In the genomic region with DNA sequence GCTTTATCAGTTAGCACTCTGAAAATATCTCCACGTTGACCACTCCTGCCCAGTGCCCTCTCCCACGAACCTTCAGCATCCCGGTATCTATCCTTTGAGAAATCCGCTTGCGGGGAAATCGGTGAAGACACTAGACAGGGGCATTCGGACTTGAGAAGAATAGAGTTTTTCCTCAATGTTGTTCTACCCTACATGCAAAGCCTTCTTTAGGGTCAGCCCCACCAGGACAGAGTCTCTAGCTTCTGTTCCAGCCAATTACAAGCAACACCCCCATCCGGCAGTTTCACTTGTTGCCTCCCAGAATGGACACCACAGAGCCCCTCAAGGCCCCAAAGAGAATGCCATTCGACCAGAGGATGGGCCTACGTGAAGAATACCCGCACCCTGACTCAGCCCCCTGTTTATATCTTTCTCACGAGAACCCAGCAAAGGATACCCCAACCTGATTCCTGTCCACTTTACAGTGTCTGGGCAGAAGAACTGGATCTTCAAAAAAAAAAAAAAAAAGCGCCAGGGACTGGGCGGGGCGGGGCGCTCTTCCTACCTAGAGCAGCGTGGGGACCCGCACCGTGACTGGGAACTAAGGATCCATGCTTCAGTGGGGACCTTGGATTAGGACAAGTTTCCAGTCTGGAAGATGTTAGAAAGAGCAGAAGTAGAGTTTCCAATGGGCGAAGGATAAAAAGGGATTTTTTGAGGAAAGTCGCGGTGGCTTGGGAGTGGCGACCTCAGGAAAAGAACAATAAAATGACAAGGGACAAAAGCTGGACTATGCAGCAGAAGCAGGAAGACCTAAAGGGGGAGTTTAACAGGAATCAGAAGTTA, we compare ENCODE assay signal across 8 mouse cellular contexts. TPM values are rescaled to one million over a fixed set of nuclear protein-coding genes. Genes with fewer than 3 reads are reported as not detected.
A peak's percentile ranks its signal among the peaks of the same experiment; 100 is the strongest.
DNase-seq lines count a peak whose midpoint lies in the region; ATAC-seq and TF ChIP-seq lines count a peak whose summit lies in the region.

Gene Cdh11, minus strand, starts transcription at position 51 of the 825 bp plus-strand sequence.

- peaks cover 30% of the 10 kb centered on the region for H3K4me1 ChIP-seq in embryonic facial prominence, embryonic 10.5 days
- peaks cover 15% of the 10 kb centered on the region for H3K4me1 ChIP-seq in hindbrain, embryonic 12.5 days
- no peaks in the 10 kb centered on the region for H3K4me1 ChIP-seq in liver, embryonic 14.5 days (replicated peaks; ENCODE audit: control insufficient read depth in 2 of 2, insufficient read depth in 2 of 2, low read length in 1 of 2)

- ATAC-seq in hindbrain, embryonic 12.5 days (ENCODE audit: low FRiP score): no peak; the same call in 1 of the 2 replicates
- ATAC-seq in liver, embryonic 14.5 days (ENCODE audit: insufficient read depth): no peak

- peak within 1 kb of the TSS; percentile 83 for H3K4me3 ChIP-seq in left cerebral cortex, adult 2 months
- peak within 1 kb of the TSS; percentile 81 for H3K4me3 ChIP-seq in embryonic facial prominence, embryonic 10.5 days
- H3K4me3 ChIP-seq in hindbrain, embryonic 12.5 days: peak within 1 kb of the TSS; percentile 65
- peak within 1 kb of the TSS; percentile 18 to 25; a peak in 2 of 4 replicates for H3K4me3 ChIP-seq in liver, embryonic 14.5 days (ENCODE audit: insufficient read depth in 1 of 2, low read depth in 2 of 2, low read length in 2 of 2)

- no peak for TF ChIP-seq CTCF in left cerebral cortex, adult 2 months (IDR thresholded peaks at IDR 0.05)
- TF ChIP-seq CTCF in liver, embryonic 14.5 days (IDR thresholded peaks at IDR 0.05; ENCODE audit: low read depth): no peak

- H3K9me3 ChIP-seq in embryonic facial prominence, embryonic 10.5 days: no peaks in the 10 kb centered on the region
- H3K9me3 ChIP-seq in hindbrain, embryonic 12.5 days (replicated peaks): no peaks in the 10 kb centered on the region
- no peaks in the 10 kb centered on the region for H3K9me3 ChIP-seq in liver, embryonic 14.5 days (ENCODE audit: control insufficient read depth, low read length)

- peak within 1 kb of the TSS; percentile 91 for H3K9ac ChIP-seq in hindbrain, embryonic 12.5 days
- no peak within 1 kb of the TSS for H3K9ac ChIP-seq in liver, embryonic 14.5 days (replicated peaks)

- peak in 1 of 2 experiments; percentile 26 for DNase-seq in left cerebral cortex, adult 2 months (ENCODE audit: extremely low spot score in 1 of 2, low spot score in 2 of 2)
- no peak for DNase-seq in left cerebral cortex, adult 11 months (ENCODE audit: low spot score)
- DNase-seq in embryonic facial prominence, embryonic 10.5 days (ENCODE audit: low spot score): peak; percentile 56
- no peak for DNase-seq in liver, embryonic 14.5 days (ENCODE audit: low read depth in 3 of 3, low spot score in 3 of 3)
- DNase-seq in yolk sac, embryonic 10.5 days (ENCODE audit: low spot score): peak; percentile 26
- DNase-seq in spleen, adult 18-20 months: no peak
- DNase-seq in frontal cortex, postnatal 14 days (ENCODE audit: low spot score in 2 of 2): no peak

- H3K4me2 ChIP-seq in hindbrain, embryonic 12.5 days (replicated peaks): peak within 1 kb of the TSS; percentile 87
- H3K4me2 ChIP-seq in liver, embryonic 14.5 days (ENCODE audit: low read depth): peak within 1 kb of the TSS; percentile 13

- WGBS in embryonic facial prominence, embryonic 10.5 days: under 1% methylated on average over 23 of the region's 23 CpGs
- 1% methylated on average over 23 of the region's 23 CpGs for WGBS in hindbrain, embryonic 12.5 days
- under 1% methylated on average over 23 of the region's 23 CpGs for WGBS in liver, embryonic 14.5 days (ENCODE audit: insufficient replicate concordance)

- peak within 1 kb of the TSS; percentile 93 for H3K27ac ChIP-seq in left cerebral cortex, adult 2 months
- peak within 1 kb of the TSS; percentile 99 for H3K27ac ChIP-seq in embryonic facial prominence, embryonic 10.5 days (replicated peaks)
- H3K27ac ChIP-seq in hindbrain, embryonic 12.5 days: peak within 1 kb of the TSS; percentile 93
- no peak within 1 kb of the TSS for H3K27ac ChIP-seq in liver, embryonic 14.5 days

- intact Hi-C loops in left cerebral cortex, adult 2 months (cut with DNase I): loop anchor here (2.0 to 10.0 kb wide), 8 partner anchors 271 to 1931 kb away; no protein-coding TSS in a partner anchor

- TF ChIP-seq EP300 in liver, embryonic 14.5 days (IDR thresholded peaks at IDR 0.05; ENCODE audit: low read depth): no peak

- no peaks in the 10 kb centered on the region for H3K36me3 ChIP-seq in embryonic facial prominence, embryonic 10.5 days (replicated peaks)
- H3K36me3 ChIP-seq in hindbrain, embryonic 12.5 days: no peaks in the 10 kb centered on the region
- no peaks in the 10 kb centered on the region for H3K36me3 ChIP-seq in liver, embryonic 14.5 days (replicated peaks; ENCODE audit: control insufficient read depth, insufficient read depth, low read depth)

- peaks cover 29% of the 10 kb centered on the region for H3K27me3 ChIP-seq in embryonic facial prominence, embryonic 10.5 days (replicated peaks; ENCODE audit: low read depth, poor library complexity, severe bottlenecking)
- H3K27me3 ChIP-seq in hindbrain, embryonic 12.5 days: peaks cover 10% of the 10 kb centered on the region
- H3K27me3 ChIP-seq in liver, embryonic 14.5 days (ENCODE audit: control insufficient read depth, insufficient read depth, low read length): peaks cover 39% of the 10 kb centered on the region

RNA-seq across cellular contexts. Expression of gene Cdh11, which starts in this region (rescaled TPM):
- total RNA-seq in left cerebral cortex, adult 2 months (2021): 10 to 100 TPM; 49.9 to 54.9 TPM
- 82.9 and 103 TPM in 2 replicates for polyA plus RNA-seq in embryonic facial prominence, embryonic 10.5 days (2016; fragmentation: Nextera tagmentation; extraction: Ambion mirVana)
- polyA plus RNA-seq in hindbrain, embryonic 12.5 days (2016; fragmentation: Nextera tagmentation; extraction: Ambion mirVana): 100 and 109 TPM in 2 replicates
- polyA plus RNA-seq in liver, embryonic 14.5 days (2012; rRNA removed): 0.67 and 1.3 TPM in 2 replicates
- 1.9 and 2.4 TPM in 2 replicates for polyA plus RNA-seq in liver, embryonic 14.5 days (2014; fragmentation: Nextera tagmentation; extraction: Ambion mirVana)

Comparison
In these comparisons a context has a peak if more than half of its experiments do, and no peak if none do; other contexts are left out.
1. RNA of gene Cdh11 (polyA plus RNA-seq): 82.9 to 103 TPM in embryonic facial prominence, embryonic 10.5 days and 100 to 109 TPM in hindbrain, embryonic 12.5 days; 0.67 to 2.4 TPM in liver, embryonic 14.5 days; every median in the first group is over 10 times any median in the second.
2. DNase-seq: peak in embryonic facial prominence, embryonic 10.5 days (single experiment) and yolk sac, embryonic 10.5 days (single experiment); none in left cerebral cortex, adult 11 months (single experiment), liver, embryonic 14.5 days (0 of 3), spleen, adult 18-20 months (0 of 2) and frontal cortex, postnatal 14 days (0 of 2).
3. H3K4me3 ChIP-seq: peak in every context shown above with its lines; median percentile 83 in left cerebral cortex, adult 2 months; 81 in embryonic facial prominence, embryonic 10.5 days; 65 in hindbrain, embryonic 12.5 days; 22 in liver, embryonic 14.5 days.